Mouse (Mus musculus) stomach, postnatal 0 days (tissue): ENCODE measurements around the gene Rimbp2.

Experiments used
- CTCF ChIP-seq: IDR thresholded peaks from 2 replicates; pipeline ENCODE4 v1.5.1; 2016; ENCODE audit warnings: antibody characterized with exemption, low read depth, mild to moderate bottlenecking, moderate library complexity
- EP300 ChIP-seq: optimal IDR thresholded peaks from 2 replicates; pipeline ENCODE3; 2016; ENCODE audit warnings: antibody characterized with exemption

DNA sequence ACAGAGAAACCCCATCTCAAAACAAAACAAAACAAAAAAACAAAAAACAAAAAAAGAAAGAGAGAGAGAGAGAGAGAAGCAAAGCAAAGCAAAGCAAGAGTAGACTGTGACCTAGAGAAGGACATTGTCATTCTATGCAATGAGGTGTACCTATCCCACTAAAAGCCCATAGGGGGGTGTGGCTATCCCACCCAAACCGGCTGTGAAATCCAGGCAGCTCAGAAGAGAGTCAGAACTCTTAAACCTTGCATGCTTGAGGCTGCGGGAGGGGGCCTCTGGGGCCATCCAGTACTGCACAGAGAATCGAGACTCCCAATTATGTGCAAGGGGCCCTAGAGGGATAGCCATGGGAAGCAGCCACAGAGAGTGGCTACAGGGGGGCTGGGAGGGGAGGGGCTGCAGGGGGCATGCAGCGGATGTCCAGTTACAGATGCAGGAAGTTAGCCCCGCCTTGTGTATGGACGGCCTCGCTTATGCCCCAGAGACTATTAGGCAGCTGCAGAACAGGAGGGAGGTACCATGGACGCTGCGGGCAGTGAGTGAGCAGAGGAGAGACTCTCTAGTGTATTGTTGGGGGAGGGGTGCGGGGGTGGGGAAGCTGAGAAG, 184.2 kb downstream of the Rimbp2 start:
- TF ChIP-seq CTCF (no peak), EP300 (no peak)
